Mouse (Mus musculus): ENCODE measurements around the gene Abcc8. TPM values are rescaled to one million over a fixed set of nuclear protein-coding genes. Genes with fewer than 3 reads are reported as not detected.

Gene Abcc8
- polyA plus RNA-seq, 1 experiment from 2014 or later = 31.8 TPM

GRCm38 (mm10) chr7:46103075-46103591 lies 76.7 kb downstream of the Abcc8 start:
- peak overlapping the region; percentile 94 for H3K27ac ChIP-seq (replicated peaks)

DNA sequence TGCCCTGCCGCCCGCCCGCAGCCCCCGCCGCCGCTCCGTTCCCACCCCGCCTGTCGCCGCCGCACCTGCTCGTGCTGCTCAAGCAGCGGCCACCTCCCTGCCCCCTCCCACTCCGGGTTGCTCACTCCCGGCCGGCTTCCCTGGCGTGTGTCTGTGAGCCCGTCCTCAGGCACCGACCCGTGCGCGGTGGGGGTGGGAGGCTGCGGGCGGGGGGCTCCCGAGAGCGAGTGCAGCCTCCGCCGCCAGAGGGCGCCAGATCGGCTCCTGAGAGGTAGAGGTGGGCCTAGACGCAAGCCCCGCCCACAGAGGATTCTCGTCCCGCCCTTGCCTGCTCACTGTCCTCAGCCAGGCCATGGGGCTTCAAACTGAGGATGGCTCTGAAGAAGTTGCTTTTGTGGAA lies 79.3 kb downstream of the Abcc8 start, which contains the start of gene Kcnj11:
Kcnj11 (minus strand) TSS at position 202 of the 400 bp plus-strand sequence.
- H3K9ac ChIP-seq (replicated peaks) = peak within 1 kb of the TSS; percentile 79
- peak within 1 kb of the TSS; percentile 57 for H3K4me3 ChIP-seq
- ATAC-seq (replicated peaks) = peak; percentile 62
- H3K4me2 ChIP-seq (replicated peaks) = peak within 1 kb of the TSS; percentile 74
- H3K27ac ChIP-seq (replicated peaks) = 0 out of 2 replicates have a peak within 1 kb of the TSS, but pooled peaks have one; percentile 21
- no peaks in the 10 kb centered on the region for H3K27me3 ChIP-seq
- H3K36me3 ChIP-seq = no peaks in the 10 kb centered on the region
- H3K4me1 ChIP-seq = peaks cover 64% of the 10 kb centered on the region
- 0% methylated on average over 34 of the region's 34 CpGs for WGBS
- no peaks in the 10 kb centered on the region for H3K9me3 ChIP-seq

More at GRCm38 (mm10) chr7:46103075-46103591, 76.7 kb downstream of the Abcc8 start:
- peaks cover 45% of the 10 kb centered on the region for H3K4me1 ChIP-seq
- no peak overlapping the region for H3K9ac ChIP-seq (replicated peaks)
- ATAC-seq (replicated peaks) = peak; percentile 58
- WGBS = 37% methylated on average over 8 of the region's 8 CpGs
- no peaks in the 10 kb centered on the region for H3K36me3 ChIP-seq
- peak overlapping the region; percentile 4; the same call in 1 of the 2 replicates for H3K4me2 ChIP-seq (replicated peaks)
- H3K27me3 ChIP-seq = no peaks in the 10 kb centered on the region
- H3K9me3 ChIP-seq = no peaks in the 10 kb centered on the region
- no peak overlapping the region for H3K4me3 ChIP-seq

GRCm38 (mm10) chr7:46099682-46100081 lies 80.2 kb downstream of the Abcc8 start:
- peak overlapping the region; percentile 57 for H3K4me3 ChIP-seq
- ATAC-seq (replicated peaks) = peak; percentile 21; the same call in 1 of the 2 replicates
- no peaks in the 10 kb centered on the region for H3K27me3 ChIP-seq
- peaks cover 58% of the 10 kb centered on the region for H3K4me1 ChIP-seq
- no peak overlapping the region for H3K27ac ChIP-seq (replicated peaks)
- H3K9ac ChIP-seq (replicated peaks) = peak overlapping the region; percentile 79
- no peaks in the 10 kb centered on the region for H3K36me3 ChIP-seq
- H3K4me2 ChIP-seq (replicated peaks) = peak overlapping the region; percentile 74
- 86% methylated on average over 13 of the region's 13 CpGs for WGBS
- no peaks in the 10 kb centered on the region for H3K9me3 ChIP-seq

- WGBS = 95% methylated on average over 19 of the region's 19 CpGs
- Histone ChIP-seq H3K36me3 (no peaks in the 10 kb centered on the region), H3K9ac (replicated peaks) (no peak overlapping the region), H3K9me3 (no peaks in the 10 kb centered on the region), H3K4me3 (0 out of 2 replicates have a peak overlapping the region, but pooled peaks have one; percentile 19), H3K4me2 (replicated peaks) (peak overlapping the region; percentile 74), H3K27me3 (no peaks in the 10 kb centered on the region), H3K27ac (replicated peaks) (no peak overlapping the region), H3K4me1 (peaks cover 50% of the 10 kb centered on the region)
- ATAC-seq (replicated peaks) = no peak
Measured at GRCm38 (mm10) chr7:46098919-46099286, 80.9 kb downstream of the Abcc8 start.

DNA sequence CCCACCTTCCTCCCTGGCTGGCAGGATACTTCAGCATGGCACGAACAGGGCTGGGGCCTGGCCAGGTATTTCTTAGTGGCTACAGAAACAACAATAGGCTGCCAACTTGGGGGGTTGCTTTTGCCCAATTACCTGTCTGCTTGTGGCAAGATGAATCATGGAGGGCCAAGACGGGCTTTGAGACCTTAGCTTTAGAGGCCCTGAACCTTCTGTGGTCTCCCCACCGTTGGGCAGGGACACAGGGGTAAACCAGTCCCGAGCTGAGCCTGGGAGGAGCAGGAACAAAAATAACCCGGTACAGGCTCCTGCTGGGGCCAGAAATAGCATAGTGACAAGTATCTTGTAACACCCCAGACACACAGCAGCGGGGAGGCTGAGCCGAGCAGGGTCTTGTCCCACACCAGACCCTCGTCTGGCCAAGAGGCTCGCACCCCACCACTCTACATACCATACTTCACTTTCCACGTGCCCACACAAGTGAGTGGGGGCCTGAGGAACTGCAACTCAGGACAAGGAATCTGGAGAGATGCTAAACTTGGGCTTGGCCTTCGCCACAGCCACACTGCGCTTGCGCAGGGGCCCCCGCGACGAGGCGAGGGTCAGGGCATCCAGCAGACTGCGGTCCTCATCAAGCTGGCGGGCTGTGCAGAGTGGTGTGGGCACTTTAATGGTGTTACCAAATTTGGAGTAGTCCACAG lies 81.5 kb downstream of the Abcc8 start:
- Histone ChIP-seq H3K9ac (replicated peaks) (no peak overlapping the region; the same call in 1 of the 2 replicates), H3K27ac (replicated peaks) (no peak overlapping the region), H3K4me3 (peak overlapping the region; percentile 19), H3K27me3 (no peaks in the 10 kb centered on the region), H3K36me3 (no peaks in the 10 kb centered on the region), H3K9me3 (no peaks in the 10 kb centered on the region), H3K4me1 (peaks cover 45% of the 10 kb centered on the region), H3K4me2 (replicated peaks) (peak overlapping the region; percentile 74)
- WGBS = 86% methylated on average over 19 of the region's 19 CpGs
- ATAC-seq (replicated peaks) = no peak

GRCm38 (mm10) chr7:46097319-46097783 lies 82.5 kb downstream of the Abcc8 start:
- H3K9me3 ChIP-seq = no peaks in the 10 kb centered on the region
- no peaks in the 10 kb centered on the region for H3K36me3 ChIP-seq
- H3K4me1 ChIP-seq = peaks cover 35% of the 10 kb centered on the region
- H3K9ac ChIP-seq (replicated peaks) = no peak overlapping the region
- H3K27me3 ChIP-seq = no peaks in the 10 kb centered on the region
- 60% methylated on average over 4 of the region's 4 CpGs for WGBS
- H3K4me2 ChIP-seq (replicated peaks) = peak overlapping the region; percentile 74
- no peak overlapping the region for H3K4me3 ChIP-seq
- no peak for ATAC-seq (replicated peaks)
- H3K27ac ChIP-seq (replicated peaks) = no peak overlapping the region

- H3K9ac ChIP-seq (replicated peaks) = no peak overlapping the region
- H3K4me2 ChIP-seq (replicated peaks) = peak overlapping the region; percentile 74; the same call in 1 of the 2 replicates
- H3K27me3 ChIP-seq = no peaks in the 10 kb centered on the region
- H3K36me3 ChIP-seq = no peaks in the 10 kb centered on the region
- ATAC-seq (replicated peaks) = 0 out of 2 replicates have a peak, but pooled peaks have one; percentile 16
- peaks cover 29% of the 10 kb centered on the region for H3K4me1 ChIP-seq
- H3K4me3 ChIP-seq = no peak overlapping the region
- H3K27ac ChIP-seq (replicated peaks) = no peak overlapping the region
- WGBS = 3% methylated on average over 4 of the region's 4 CpGs
- no peaks in the 10 kb centered on the region for H3K9me3 ChIP-seq
Measured at GRCm38 (mm10) chr7:46096136-46096535, 83.7 kb downstream of the Abcc8 start.

DNA sequence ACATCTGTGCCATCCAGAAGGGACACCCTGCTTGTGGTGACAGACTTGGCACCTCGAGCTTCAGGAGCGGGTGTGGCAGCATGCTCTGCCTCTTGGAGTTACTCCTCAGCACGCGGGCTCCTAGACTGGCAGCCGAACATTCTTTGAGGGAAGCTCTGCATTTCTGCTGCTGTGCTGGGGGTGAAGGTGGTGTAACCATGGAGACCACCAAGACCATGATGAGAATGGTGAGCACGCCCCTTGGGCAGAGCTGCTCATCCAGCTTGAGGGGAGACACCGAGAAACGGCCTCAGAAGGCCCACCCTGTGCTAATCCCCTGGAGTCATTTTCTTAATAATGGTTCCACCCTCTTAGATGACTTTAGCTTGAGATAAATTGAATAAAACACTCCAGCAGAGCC lies 87.0 kb downstream of the Abcc8 start:
- WGBS = 19% methylated on average over 8 of the region's 8 CpGs
- H3K4me2 ChIP-seq (replicated peaks) = no peak overlapping the region
- no peaks in the 10 kb centered on the region for H3K9me3 ChIP-seq
- H3K36me3 ChIP-seq = no peaks in the 10 kb centered on the region
- no peak overlapping the region for H3K4me3 ChIP-seq
- no peaks in the 10 kb centered on the region for H3K27me3 ChIP-seq
- H3K4me1 ChIP-seq = peaks cover 16% of the 10 kb centered on the region
- no peak overlapping the region for H3K27ac ChIP-seq (replicated peaks)
- no peak for ATAC-seq (replicated peaks)
- no peak overlapping the region for H3K9ac ChIP-seq (replicated peaks)

GRCm38 (mm10) chr7:46088241-46088640 lies 91.6 kb downstream of the Abcc8 start:
- no peaks in the 10 kb centered on the region for H3K27me3 ChIP-seq
- 93% methylated on average over 6 of the region's 6 CpGs for WGBS

GRCm38 (mm10) chr7:46086378-46086777 lies 93.5 kb downstream of the Abcc8 start:
- H3K4me3 ChIP-seq = no peak overlapping the region
- ATAC-seq (replicated peaks) = no peak
- no peaks in the 10 kb centered on the region for H3K27me3 ChIP-seq
- no peaks in the 10 kb centered on the region for H3K9me3 ChIP-seq
- peaks cover 26% of the 10 kb centered on the region for H3K36me3 ChIP-seq
- no peak overlapping the region for H3K9ac ChIP-seq (replicated peaks)
- H3K4me1 ChIP-seq = no peaks in the 10 kb centered on the region
- H3K27ac ChIP-seq (replicated peaks) = no peak overlapping the region
- H3K4me2 ChIP-seq (replicated peaks) = no peak overlapping the region
- WGBS = 90% methylated on average over 6 of the region's 6 CpGs

More at GRCm38 (mm10) chr7:46088241-46088640, 91.6 kb downstream of the Abcc8 start:
- H3K9ac ChIP-seq (replicated peaks) = no peak overlapping the region
- no peaks in the 10 kb centered on the region for H3K4me1 ChIP-seq
- ATAC-seq (replicated peaks) = no peak
- H3K4me3 ChIP-seq = no peak overlapping the region
- no peak overlapping the region for H3K4me2 ChIP-seq (replicated peaks)
- H3K9me3 ChIP-seq = no peaks in the 10 kb centered on the region
- no peak overlapping the region for H3K27ac ChIP-seq (replicated peaks)
- H3K36me3 ChIP-seq = peaks cover 13% of the 10 kb centered on the region

GRCm38 (mm10) chr7:46084839-46085513 lies 94.9 kb downstream of the Abcc8 start:
- H3K4me3 ChIP-seq = no peak overlapping the region

GRCm38 (mm10) chr7:46084024-46084423 lies 95.8 kb downstream of the Abcc8 start:
- no peak for ATAC-seq (replicated peaks)
- 89% methylated on average over 10 of the region's 10 CpGs for WGBS
- H3K4me2 ChIP-seq (replicated peaks) = no peak overlapping the region
- H3K9me3 ChIP-seq = no peaks in the 10 kb centered on the region
- no peak overlapping the region for H3K4me3 ChIP-seq
- H3K4me1 ChIP-seq = no peaks in the 10 kb centered on the region
- H3K36me3 ChIP-seq = peaks cover 46% of the 10 kb centered on the region
- no peaks in the 10 kb centered on the region for H3K27me3 ChIP-seq
- H3K9ac ChIP-seq (replicated peaks) = no peak overlapping the region
- no peak overlapping the region for H3K27ac ChIP-seq (replicated peaks)

More at GRCm38 (mm10) chr7:46084839-46085513, 94.9 kb downstream of the Abcc8 start:
- H3K9me3 ChIP-seq = no peaks in the 10 kb centered on the region
- 76% methylated on average over 16 of the region's 16 CpGs for WGBS
- H3K9ac ChIP-seq (replicated peaks) = no peak overlapping the region
- no peak for ATAC-seq (replicated peaks)
- H3K4me2 ChIP-seq (replicated peaks) = no peak overlapping the region
- peaks cover 40% of the 10 kb centered on the region for H3K36me3 ChIP-seq
- no peak overlapping the region for H3K27ac ChIP-seq (replicated peaks)
- no peaks in the 10 kb centered on the region for H3K4me1 ChIP-seq
- no peaks in the 10 kb centered on the region for H3K27me3 ChIP-seq
